Mouse (Mus musculus) hindbrain, embryonic 13.5 days (tissue): ENCODE results near the gene Wee2. TPM values are rescaled to one million over a fixed set of nuclear protein-coding genes. Genes with fewer than 3 reads are reported as not detected.

Experiments used
- ATAC-seq: fragments of 200-750 bp; cut with Nextera tagmentation; 2 replicates; pipeline ENCODE4 v1.8.0; 2017; ENCODE audit warnings: moderate TSS enrichment; ENCODE audit not compliant: low FRiP score
- H3K27ac ChIP-seq: fragments of 300-500 bp; sonication (generic); 2 replicates; pipeline ENCODE4 v1.5.1; 2015; ENCODE audit warnings: inconsistent platforms, mild to moderate bottlenecking, moderate library complexity
- H3K27me3 ChIP-seq: fragments of 300-500 bp; sonication (generic); 2 replicates; pipeline ENCODE4 v1.6.1; 2015; ENCODE audit warnings: mild to moderate bottlenecking, inconsistent platforms
- H3K36me3 ChIP-seq: fragments of 300-500 bp; sonication (generic); 2 replicates; pipeline ENCODE4 v1.6.1; 2015; ENCODE audit warnings: mild to moderate bottlenecking, inconsistent platforms
- H3K4me1 ChIP-seq: fragments of 300-500 bp; sonication (generic); replicated peaks from 2 replicates; pipeline ENCODE4 v1.6.1; 2015; ENCODE audit warnings: inconsistent platforms
- H3K4me2 ChIP-seq: fragments of 300-500 bp; sonication (generic); 2 replicates; pipeline ENCODE4 v1.6.1; 2015; ENCODE audit warnings: inconsistent platforms, mild to moderate bottlenecking, moderate library complexity
- H3K4me3 ChIP-seq: fragments of 300-500 bp; sonication (generic); 2 replicates; pipeline ENCODE4 v1.5.1; 2015; ENCODE audit warnings: mild to moderate bottlenecking, inconsistent platforms
- H3K9ac ChIP-seq: fragments of 300-500 bp; sonication (generic); 2 replicates; pipeline ENCODE4 v1.6.1; 2015; ENCODE audit warnings: mild to moderate bottlenecking, inconsistent platforms
- H3K9me3 ChIP-seq: fragments of 300-500 bp; sonication (generic); 2 replicates; pipeline ENCODE4 v1.6.1; 2016; ENCODE audit warnings: inconsistent platforms
- WGBS: fragments of 180-500 bp; shearing (Covaris S2); methylation state at CpG from one replicate; pipeline ENCODE4 v1.1.7; 2015; 5-methylcytosine and 5-hydroxymethylcytosine counted together
- polyA plus RNA-seq: library from polyadenylated mRNA; unstranded; fragments of >200 nt; fragmentation: Nextera tagmentation; extraction: Ambion mirVana; gene quantifications from 2 replicates; pipeline ENCODE4 v1.2.1, GENCODE M21; 2015

Wee2 gene
- polyA plus RNA-seq, 1 experiment from 2014 or later, result 0.18 TPM

GRCm38 (mm10) chr6:40427441-40427840 lies 11.4 kb upstream of the Wee2 start:
- H3K4me1 ChIP-seq, result peaks cover 28% of the 10 kb centered on the region
- H3K4me2 ChIP-seq, result no peak overlapping the region
- no peaks in the 10 kb centered on the region for H3K36me3 ChIP-seq
- no peaks in the 10 kb centered on the region for H3K27me3 ChIP-seq
- 87% methylated on average over 7 of the region's 7 CpGs for WGBS
- no peaks in the 10 kb centered on the region for H3K9me3 ChIP-seq
- no peak overlapping the region for H3K9ac ChIP-seq
- no peak for ATAC-seq
- H3K27ac ChIP-seq, result no peak overlapping the region
- no peak overlapping the region for H3K4me3 ChIP-seq

DNA sequence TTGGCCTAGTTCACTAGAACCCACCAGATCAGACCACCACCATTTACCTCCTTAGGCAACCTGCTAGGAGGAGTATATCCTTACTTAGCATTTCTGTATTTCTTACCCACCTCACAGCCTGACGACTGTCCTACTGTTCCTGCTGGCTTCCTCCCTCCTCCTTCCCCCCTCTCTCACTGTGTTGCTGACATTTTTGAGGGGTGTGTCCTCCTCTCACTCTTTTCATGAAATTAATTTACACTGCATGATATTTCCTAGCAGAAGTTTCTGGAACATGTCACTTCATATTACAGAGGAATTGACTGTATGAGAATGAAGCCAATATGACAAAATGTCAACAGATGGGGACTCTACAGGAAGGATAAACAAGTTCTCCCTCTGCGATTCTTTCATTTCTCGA lies 10.2 kb upstream of the Wee2 start:
- no peaks in the 10 kb centered on the region for H3K27me3 ChIP-seq
- no peak overlapping the region for H3K9ac ChIP-seq
- peaks cover 39% of the 10 kb centered on the region for H3K4me1 ChIP-seq
- WGBS, result 70% methylated on average over 3 of the region's 3 CpGs
- no peaks in the 10 kb centered on the region for H3K9me3 ChIP-seq
- no peak for ATAC-seq
- no peak overlapping the region for H3K4me2 ChIP-seq
- no peak overlapping the region for H3K4me3 ChIP-seq
- H3K27ac ChIP-seq, result peak overlapping the region; percentile 23; the same call in 1 of the 2 replicates
- no peaks in the 10 kb centered on the region for H3K36me3 ChIP-seq

DNA sequence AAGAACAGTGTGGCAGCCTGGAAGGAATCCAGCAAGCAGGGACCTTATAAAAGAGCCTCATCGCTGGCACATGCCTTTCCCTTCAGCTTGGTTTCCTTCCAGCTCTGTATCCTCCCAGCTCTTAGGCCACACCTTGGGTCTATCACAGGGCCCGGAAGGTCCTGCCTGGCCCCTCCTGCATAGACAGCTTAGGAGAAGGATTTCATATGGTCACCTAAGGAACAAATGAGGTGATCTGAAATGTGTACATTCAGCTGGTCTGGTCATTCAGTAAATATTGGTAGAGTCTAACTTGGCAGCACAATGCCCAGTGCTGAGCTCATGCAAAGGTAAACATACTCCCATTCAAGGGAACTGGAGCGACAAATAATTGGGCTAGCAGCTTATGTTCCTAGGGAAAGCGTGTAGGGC lies 9.4 kb upstream of the Wee2 start:
- Histone ChIP-seq H3K9ac (no peak overlapping the region), H3K4me3 (no peak overlapping the region), H3K27ac (no peak overlapping the region), H3K4me1 (peaks cover 47% of the 10 kb centered on the region), H3K27me3 (no peaks in the 10 kb centered on the region), H3K4me2 (no peak overlapping the region), H3K9me3 (no peaks in the 10 kb centered on the region), H3K36me3 (no peaks in the 10 kb centered on the region)
- whole genome bisulfite sequencing, result 69% methylated on average over 4 of the region's 4 CpGs
- ATAC-seq, result no peak

- WGBS, result 92% methylated on average over 3 of the region's 3 CpGs
- H3K4me1 ChIP-seq, result peaks cover 53% of the 10 kb centered on the region
These were observed 8.6 kb upstream of the Wee2 start for GRCm38 (mm10) chr6:40430251-40430650.

DNA sequence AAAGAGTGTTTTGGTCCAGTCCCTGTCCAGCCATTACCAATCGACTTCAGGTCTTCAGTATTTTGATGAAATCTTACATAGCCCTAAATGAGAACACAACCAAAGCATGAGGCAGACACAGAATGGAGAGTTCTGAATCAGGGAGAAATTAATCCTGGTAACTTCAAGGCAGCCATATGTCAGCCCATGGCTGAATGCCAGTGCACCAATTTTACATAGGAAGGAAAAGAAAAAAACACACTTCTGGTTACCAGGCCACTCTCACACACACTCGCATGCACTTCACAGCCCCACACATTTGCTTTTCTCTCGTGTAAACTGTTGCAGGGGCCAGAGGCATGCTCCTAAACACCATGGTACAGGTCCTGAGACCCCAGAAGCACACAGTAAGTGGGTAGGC lies 8.0 kb upstream of the Wee2 start:
- H3K9me3 ChIP-seq, result no peaks in the 10 kb centered on the region
- no peak overlapping the region for H3K9ac ChIP-seq
- ATAC-seq, result no peak
- no peak overlapping the region for H3K27ac ChIP-seq
- H3K36me3 ChIP-seq, result no peaks in the 10 kb centered on the region
- no peak overlapping the region for H3K4me2 ChIP-seq
- peaks cover 53% of the 10 kb centered on the region for H3K4me1 ChIP-seq
- H3K27me3 ChIP-seq, result no peaks in the 10 kb centered on the region
- WGBS, result 78% methylated on average over 3 of the region's 3 CpGs
- no peak overlapping the region for H3K4me3 ChIP-seq

More at GRCm38 (mm10) chr6:40430251-40430650, 8.6 kb upstream of the Wee2 start:
- H3K36me3 ChIP-seq, result no peaks in the 10 kb centered on the region
- H3K27me3 ChIP-seq, result no peaks in the 10 kb centered on the region
- H3K9ac ChIP-seq, result no peak overlapping the region
- no peak overlapping the region for H3K27ac ChIP-seq
- H3K4me3 ChIP-seq, result no peak overlapping the region
- no peak overlapping the region for H3K4me2 ChIP-seq
- no peaks in the 10 kb centered on the region for H3K9me3 ChIP-seq
- ATAC-seq, result no peak

DNA sequence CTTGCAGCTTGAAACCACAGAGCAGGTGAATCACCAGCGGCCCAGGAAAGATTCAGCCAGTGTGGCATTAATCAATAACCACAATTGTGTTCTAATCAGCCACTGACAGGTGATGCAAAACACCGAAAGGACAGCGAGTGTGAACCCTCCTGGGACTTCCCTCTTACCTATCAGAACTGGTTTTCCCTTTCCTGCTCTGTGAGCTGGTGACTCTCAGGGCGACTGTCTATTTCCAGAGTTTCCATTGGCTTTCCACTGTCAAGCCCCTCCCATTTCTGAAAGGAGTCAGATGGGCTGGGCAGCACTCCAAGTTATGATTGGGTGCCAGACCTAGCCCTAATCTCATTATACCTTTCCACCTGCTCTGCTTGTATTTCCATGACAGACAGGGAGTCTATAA lies 7.5 kb upstream of the Wee2 start:
- ATAC-seq, result no peak
- no peak overlapping the region for H3K27ac ChIP-seq
- peaks cover 53% of the 10 kb centered on the region for H3K4me1 ChIP-seq
- H3K27me3 ChIP-seq, result no peaks in the 10 kb centered on the region
- H3K9me3 ChIP-seq, result no peaks in the 10 kb centered on the region
- H3K4me2 ChIP-seq, result no peak overlapping the region
- H3K9ac ChIP-seq, result no peak overlapping the region
- WGBS, result 47% methylated on average over 4 of the region's 4 CpGs
- no peaks in the 10 kb centered on the region for H3K36me3 ChIP-seq
- no peak overlapping the region for H3K4me3 ChIP-seq

DNA sequence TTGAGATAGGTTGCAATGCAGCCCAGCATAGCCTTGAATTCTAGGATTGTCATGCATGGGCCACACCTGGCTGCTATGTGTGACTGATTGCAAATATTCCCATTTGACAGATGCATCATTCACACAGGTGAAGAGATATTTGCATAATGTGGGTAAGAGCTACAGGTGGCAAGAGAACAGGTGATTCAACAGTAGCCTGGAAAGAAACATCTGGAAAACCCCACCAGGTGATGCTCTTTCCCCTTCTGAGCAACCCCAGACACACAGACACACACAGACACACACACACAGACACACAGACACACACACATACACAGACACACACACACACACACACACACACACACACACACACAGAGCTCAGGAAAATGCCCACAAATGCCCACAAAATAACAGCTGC lies 7.1 kb upstream of the Wee2 start:
- peaks cover 53% of the 10 kb centered on the region for H3K4me1 ChIP-seq
- H3K27ac ChIP-seq, result 0 out of 2 replicates have a peak overlapping the region, but pooled peaks have one; percentile 18
- ATAC-seq, result no peak

GRCm38 (mm10) chr6:40432346-40433275 lies 6.3 kb upstream of the Wee2 start:
- Histone ChIP-seq H3K36me3 (no peaks in the 10 kb centered on the region), H3K4me3 (no peak overlapping the region), H3K4me1 (peaks cover 53% of the 10 kb centered on the region), H3K9me3 (no peaks in the 10 kb centered on the region), H3K4me2 (no peak overlapping the region), H3K9ac (no peak overlapping the region), H3K27me3 (no peaks in the 10 kb centered on the region), H3K27ac (0 out of 2 replicates have a peak overlapping the region, but pooled peaks have one; percentile 18)
- no peak for ATAC-seq
- 87% methylated on average over 17 of the region's 17 CpGs for WGBS

More for the DNA sequence above, 7.1 kb upstream of the Wee2 start:
- no peak overlapping the region for H3K9ac ChIP-seq
- no peak overlapping the region for H3K4me3 ChIP-seq
- no peaks in the 10 kb centered on the region for H3K9me3 ChIP-seq
- no peaks in the 10 kb centered on the region for H3K27me3 ChIP-seq
- no peak overlapping the region for H3K4me2 ChIP-seq
- H3K36me3 ChIP-seq, result no peaks in the 10 kb centered on the region

DNA sequence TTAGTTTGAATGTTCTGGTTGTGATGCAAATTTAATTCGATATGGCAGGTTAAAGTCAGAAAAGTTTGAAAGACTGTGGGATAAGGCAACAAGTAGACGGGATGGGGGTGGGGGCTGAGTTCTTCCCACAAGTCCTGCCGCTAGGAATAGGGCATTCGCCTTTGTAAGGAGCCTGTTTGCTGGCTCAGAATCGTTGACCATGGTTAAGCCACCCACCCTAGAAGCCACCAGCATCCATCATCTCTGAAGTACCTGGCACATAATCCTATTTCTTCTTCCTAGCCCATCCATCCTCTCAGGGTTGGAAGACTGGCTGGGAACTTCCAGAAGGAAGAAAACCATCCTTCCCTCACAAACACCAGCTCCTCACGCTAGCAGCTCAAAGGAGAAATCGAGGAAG lies 4.2 kb upstream of the Wee2 start:
- ATAC-seq, result no peak
- Histone ChIP-seq H3K9me3 (no peaks in the 10 kb centered on the region), H3K27me3 (peaks cover 11% of the 10 kb centered on the region), H3K27ac (peak overlapping the region; percentile 94; the same call in 1 of the 2 replicates), H3K9ac (peak overlapping the region; percentile 91), H3K4me2 (peak overlapping the region; percentile 81), H3K4me3 (peak overlapping the region; percentile 77), H3K4me1 (peaks cover 49% of the 10 kb centered on the region), H3K36me3 (no peaks in the 10 kb centered on the region)
- WGBS, result 5% methylated on average over 7 of the region's 7 CpGs

- Histone ChIP-seq H3K4me2 (peak overlapping the region; percentile 81), H3K4me1 (peaks cover 44% of the 10 kb centered on the region), H3K36me3 (no peaks in the 10 kb centered on the region), H3K4me3 (peak overlapping the region; percentile 77), H3K9ac (peak overlapping the region; percentile 91), H3K27me3 (peaks cover 16% of the 10 kb centered on the region), H3K27ac (peak overlapping the region; percentile 94), H3K9me3 (no peaks in the 10 kb centered on the region)
- peak; percentile 76 for ATAC-seq
- WGBS, result under 1% methylated on average over 62 of the region's 72 CpGs
These were observed 3.5 kb upstream of the Wee2 start for GRCm38 (mm10) chr6:40435151-40436046.

DNA sequence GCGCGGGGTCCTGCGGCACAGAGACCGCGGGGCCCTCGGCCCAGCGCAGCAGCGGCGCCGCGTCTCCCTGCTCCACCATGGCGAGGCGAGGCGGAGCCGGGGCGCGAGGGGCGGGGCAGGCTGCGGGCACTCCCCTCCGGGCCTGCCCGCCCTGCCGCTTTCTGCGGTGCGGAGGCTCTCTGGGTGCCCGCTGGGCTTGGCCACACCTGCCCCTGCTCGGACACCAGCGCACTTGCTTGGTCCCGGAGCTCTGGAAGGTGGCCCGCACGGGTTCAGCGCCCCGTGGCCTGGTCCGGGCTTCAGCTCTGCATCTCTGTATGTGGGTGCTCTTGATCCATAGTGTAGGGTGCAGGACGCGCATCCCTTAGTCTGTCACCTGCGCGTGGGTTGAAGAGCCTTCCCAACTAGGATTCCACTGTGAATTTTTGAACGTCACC lies 2.8 kb upstream of the Wee2 start, which contains the start of gene E330009J07Rik:
Gene E330009J07Rik (minus strand): TSS at position 89 of the 437 bp plus-strand sequence.
- under 1% methylated on average over 37 of the region's 38 CpGs for WGBS

DNA sequence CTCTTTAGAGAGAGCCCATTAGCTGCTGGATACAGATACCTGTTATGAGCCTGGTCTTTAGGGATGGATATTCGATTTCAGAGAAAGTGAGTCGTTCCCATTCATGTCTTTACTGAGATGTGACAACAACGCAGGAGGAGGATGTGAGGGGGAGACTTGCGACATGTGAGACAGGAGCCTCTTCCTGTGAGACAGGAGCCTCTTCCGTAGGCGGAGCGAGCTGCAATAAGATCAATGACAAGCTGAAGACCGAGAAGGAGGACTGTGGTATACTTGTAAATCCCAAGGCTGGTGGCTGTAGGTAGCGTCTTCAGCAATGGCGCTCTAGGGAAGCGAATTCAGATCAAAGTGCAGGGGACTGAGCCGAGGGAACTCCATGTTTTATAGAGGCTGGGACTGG lies 843 bp downstream of the Wee2 start:
- peak overlapping the region; percentile 10; the same call in 1 of the 2 replicates for H3K4me2 ChIP-seq
- no peak for ATAC-seq
- no peaks in the 10 kb centered on the region for H3K9me3 ChIP-seq
- H3K4me3 ChIP-seq, result no peak overlapping the region
- no peak overlapping the region for H3K27ac ChIP-seq
- no peaks in the 10 kb centered on the region for H3K36me3 ChIP-seq
- WGBS, result 58% methylated on average over 12 of the region's 12 CpGs
- peaks cover 31% of the 10 kb centered on the region for H3K27me3 ChIP-seq
- H3K9ac ChIP-seq, result no peak overlapping the region
- peaks cover 4% of the 10 kb centered on the region for H3K4me1 ChIP-seq

More for the DNA sequence above, 2.8 kb upstream of the Wee2 start, which contains the start of gene E330009J07Rik:
- peak within 1 kb of the TSS; percentile 81 for H3K4me2 ChIP-seq
- H3K9ac ChIP-seq, result peak within 1 kb of the TSS; percentile 91
- ATAC-seq, result peak; percentile 88
- peaks cover 38% of the 10 kb centered on the region for H3K4me1 ChIP-seq
- peak within 1 kb of the TSS; percentile 77 for H3K4me3 ChIP-seq
- H3K36me3 ChIP-seq, result no peaks in the 10 kb centered on the region
- peak within 1 kb of the TSS; percentile 94 for H3K27ac ChIP-seq
- no peaks in the 10 kb centered on the region for H3K9me3 ChIP-seq
- H3K27me3 ChIP-seq, result peaks cover 19% of the 10 kb centered on the region
